Mouse (Mus musculus) frontal cortex, postnatal 36 days (tissue): ENCODE measurements at regions not wholly inside any gene's neighbourhood (a gene's known extent, or its start where the extent isn't known, plus 50 kb on each side); places are given as distances from the start of the nearest gene placed in this dataset.

Experiments
- DNase-seq, 2 experiments: peaks; one replicate each; pipeline ENCODE4 v3.0.0; 2022; ENCODE audit warnings: low spot score in 2 of 2

DNA sequence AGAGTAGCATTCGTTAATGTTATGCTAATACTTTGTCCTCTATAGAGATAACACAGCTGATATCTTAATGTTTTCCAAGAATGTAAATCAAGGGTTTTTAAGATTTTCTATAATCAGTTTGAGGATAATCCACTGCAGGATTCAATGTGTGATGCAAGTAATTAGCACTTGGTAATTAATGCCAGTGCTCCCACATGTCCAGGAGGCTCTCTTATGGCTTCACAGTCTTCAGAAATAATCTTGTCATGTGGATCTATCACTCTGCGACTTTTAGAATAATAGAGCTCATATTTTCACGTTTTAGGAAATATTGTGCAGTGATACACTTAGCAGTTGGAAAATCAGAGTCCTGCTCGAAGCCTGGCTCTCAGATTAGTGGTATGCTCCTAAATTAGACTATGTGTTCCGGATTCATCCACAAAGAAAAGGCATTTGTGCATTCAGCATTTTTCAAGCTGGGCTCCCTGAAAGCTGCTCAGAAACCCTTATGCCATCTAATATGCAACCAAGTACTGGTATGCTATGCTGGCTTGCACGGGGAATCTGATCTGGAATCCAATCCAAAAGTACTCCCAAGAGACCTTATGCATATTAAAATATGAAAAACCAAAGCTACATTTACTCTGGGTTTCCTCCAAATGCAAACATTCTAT, 1302.8 kb upstream of the Tyrp1 start:
- DNase-seq = peak; percentile 3 to 47

DNA sequence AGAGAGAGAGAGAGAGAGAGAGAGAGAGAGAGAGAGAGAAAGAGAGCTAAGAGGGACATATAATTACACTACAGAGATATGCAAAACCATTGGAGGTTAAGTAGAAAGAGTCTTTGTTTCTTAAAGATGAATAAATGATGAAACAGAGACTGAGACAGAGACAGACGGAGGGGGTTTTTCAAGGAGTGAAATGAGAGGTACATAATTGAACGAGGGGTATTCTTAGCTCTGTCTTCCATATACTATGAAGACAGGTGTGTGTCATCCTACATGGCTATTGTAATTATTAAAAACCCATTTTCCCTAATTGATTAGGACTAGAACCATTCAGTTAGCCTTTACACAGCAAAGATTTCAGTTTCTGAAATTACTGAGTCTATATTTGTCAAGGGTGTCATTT, 1302.2 kb upstream of the Tyrp1 start:
- DNase-seq = no peak

DNA sequence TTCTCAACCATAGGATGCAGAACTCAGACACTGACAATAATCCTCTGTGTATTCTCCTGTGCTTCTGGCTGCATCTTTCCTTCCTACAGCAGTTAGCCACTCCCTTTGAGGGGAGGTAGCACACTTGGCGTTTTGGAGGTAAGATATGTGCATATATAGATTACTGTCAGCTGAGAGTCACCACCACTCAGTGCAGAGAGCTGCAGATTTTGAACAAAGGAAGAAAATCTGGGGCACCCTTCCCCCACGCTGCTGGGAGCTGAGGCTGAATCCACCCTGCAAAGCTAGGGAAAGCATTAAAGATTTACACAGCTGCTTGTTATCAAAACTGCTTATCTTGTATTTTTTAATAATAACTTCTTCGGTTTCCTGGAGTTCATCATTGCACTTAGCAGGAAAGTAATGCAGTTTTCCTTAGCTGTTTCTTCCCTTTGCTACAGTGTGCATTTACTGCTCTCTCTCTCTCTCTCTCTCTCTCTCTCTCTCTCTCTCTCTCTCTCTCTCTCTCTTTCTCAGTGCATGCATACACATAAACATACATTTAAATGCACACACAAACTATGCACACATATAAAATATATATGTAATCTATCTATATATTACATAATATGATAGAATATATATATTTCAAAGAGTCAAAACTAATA, 1301.4 kb upstream of the Tyrp1 start:
- peak; percentile 49 to 65 for DNase-seq

DNA sequence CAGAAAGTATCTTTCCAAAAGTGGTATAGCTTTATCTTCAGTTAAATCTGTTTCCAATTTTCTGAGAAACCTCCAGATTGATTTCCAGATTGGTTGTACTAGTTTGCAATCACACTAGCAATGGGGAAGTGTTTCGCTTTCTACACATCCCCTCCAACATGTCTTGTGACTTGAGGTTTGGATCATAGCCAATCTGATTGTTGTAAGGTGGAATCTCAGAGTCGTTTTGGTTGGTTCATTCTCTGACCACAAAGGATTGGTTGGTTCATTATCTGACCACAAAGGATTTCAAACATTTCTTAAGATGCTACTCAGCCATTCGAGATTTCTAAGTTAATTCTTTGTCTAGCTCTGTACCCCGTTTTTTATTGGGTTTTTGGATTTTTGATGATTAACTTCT, 1288.5 kb upstream of the Tyrp1 start:
- DNase-seq = no peak
